Mouse (Mus musculus) large intestine, adult 2 months (tissue): ENCODE measurements around the gene Zfp689. TPM values are rescaled to one million over a fixed set of nuclear protein-coding genes. Genes with fewer than 3 reads are reported as not detected.
"Not testable (repeated sequence)": the region's sequence is repeated elsewhere in the genome, so short reads cannot be mapped to it uniquely, and the experiment has no call there.

Source experiments
- DNase-seq: peaks from one replicate; pipeline ENCODE4 v3.0.0-alpha.2; 2012; ENCODE audit warnings: low read depth, low spot score
- WGBS: fragments of 180-500 bp; shearing (Covaris S2); methylation state at CpG from one replicate; pipeline ENCODE4 v1.1.7; 2018; 5-methylcytosine and 5-hydroxymethylcytosine counted together
- polyA plus RNA-seq: library from polyadenylated mRNA; depleted of rRNA; stranded (reverse); fragments of >200 nt; gene quantifications from 2 replicates; pipeline ENCODE4 v1.2.3, GENCODE M21; 2012

The Zfp689 gene
- polyA plus RNA-seq, 1 experiment: 2.1 TPM

DNA sequence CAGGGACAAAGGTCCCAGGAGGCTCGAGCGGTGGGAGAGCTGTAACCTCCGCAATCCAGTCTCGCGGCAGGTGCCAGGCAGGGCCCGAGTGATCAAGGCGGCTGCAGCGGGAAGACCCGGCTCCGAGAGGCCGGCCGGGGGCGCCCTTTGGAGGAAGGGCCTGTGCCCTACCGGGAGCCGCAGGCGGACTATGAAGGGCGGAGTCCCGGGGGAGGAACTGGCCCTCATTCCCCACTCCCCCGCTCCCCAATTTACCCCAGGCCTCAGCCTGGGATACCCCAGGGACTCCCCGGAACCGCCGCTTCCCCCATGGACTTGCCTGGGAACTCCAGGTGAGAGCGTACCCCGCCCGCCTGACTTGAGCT, 22.7 kb upstream of the Zfp689 start:
- no peak for DNase-seq
- under 1% methylated on average over 25 of the region's 25 CpGs for WGBS

DNA sequence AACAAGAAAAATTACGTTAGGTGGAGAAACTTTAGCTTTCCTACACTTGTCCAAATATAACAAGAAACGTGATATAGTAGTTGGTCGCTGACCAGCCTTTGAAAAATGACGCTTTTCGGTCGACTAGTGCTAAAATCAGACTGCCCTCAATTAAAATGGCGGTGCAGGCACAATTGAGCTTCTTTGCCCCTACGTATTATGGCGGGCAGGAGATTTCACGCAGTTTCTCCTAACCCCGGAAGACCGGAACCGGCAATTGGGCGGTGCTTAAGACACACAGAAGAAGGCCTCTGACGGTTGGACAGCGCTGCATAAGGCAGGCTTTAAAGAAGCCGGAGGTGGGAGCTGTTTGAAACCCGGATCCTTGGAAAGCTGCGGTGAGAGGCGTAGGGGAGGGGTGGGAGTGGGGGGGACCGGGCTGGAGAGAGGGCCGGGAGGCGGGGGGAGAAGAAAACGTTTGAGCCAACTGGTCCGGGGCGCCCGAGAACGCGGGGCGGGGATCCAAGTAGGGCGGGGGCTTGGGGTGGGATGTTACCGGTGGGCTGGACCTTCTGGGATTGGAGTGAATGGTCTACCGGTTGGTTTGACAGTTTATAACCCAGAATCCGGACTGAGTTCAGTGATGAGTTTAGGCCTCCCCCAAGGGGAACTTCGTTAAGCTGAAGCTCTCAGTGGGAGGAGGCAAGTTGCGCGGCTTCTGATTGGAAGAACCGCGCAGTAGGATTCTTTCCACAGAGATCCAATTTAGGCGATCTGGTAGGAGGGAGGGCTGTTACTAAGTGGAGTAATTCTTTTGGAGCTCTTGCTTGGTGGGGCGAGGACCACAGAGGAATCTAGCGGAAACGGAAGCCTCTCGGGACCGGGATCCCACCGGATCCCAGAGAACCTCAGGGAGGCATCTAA, 22.0 kb upstream of the Zfp689 start:
- DNase-seq: peak; percentile 92
- under 1% methylated on average over 46 of the region's 46 CpGs for WGBS

DNA sequence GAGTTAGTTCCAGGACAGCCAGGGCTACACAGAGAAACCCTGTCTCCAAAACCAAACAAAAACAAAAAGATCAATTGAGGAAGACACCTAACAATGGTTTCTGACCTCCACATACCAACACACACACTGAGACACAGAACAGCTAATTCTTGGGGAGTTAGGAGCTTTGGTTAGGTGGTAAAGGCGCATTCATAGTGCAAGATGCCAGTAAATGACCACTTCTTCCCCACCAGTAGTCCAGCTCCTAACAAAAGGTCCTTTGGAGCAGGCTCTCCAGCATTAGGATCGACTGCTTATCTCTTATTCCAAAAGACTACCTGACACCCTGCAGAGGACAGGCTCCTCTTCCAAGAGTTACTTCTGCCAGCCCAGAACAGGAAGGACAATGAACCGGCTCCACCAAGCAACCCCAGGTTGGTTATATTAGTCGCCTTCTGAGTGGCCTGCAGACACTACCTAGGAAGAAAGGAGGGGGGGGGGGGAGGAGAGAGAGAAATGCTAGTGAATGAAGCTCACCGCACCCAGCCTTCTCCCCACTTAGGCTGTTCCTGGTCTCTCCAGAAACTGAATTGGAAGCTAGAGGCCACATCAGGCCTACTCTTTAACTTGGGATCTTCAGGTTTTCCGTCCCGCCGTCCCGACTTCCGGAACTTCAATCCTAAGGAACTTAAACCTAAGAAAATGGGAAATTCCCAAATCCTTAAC, 21.2 kb upstream of the Zfp689 start:
- DNase-seq: no peak
- WGBS: 7% methylated on average over 10 of the region's 10 CpGs

DNA sequence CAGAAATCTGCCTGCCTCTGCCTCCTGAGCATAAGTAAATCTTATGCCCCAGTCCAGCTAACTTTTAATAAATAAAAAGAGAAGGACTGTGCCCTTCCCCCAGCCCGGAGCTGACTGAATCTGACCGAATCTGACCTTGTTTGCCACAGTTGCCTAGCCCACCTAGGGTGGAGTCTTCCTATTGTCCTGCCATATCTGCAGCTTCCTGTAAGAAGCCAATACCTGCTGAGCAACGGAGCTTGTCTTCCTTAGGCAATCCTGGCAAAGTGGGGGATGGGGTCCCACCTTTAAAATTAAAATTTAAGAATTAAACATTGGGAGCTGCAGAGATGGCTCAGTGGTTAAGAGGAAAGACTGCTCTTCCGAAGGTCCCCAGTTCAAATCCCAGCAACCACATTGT, 17.6 kb upstream of the Zfp689 start:
- 91% methylated on average over 4 of the region's 4 CpGs for WGBS
- DNase-seq: no peak

DNA sequence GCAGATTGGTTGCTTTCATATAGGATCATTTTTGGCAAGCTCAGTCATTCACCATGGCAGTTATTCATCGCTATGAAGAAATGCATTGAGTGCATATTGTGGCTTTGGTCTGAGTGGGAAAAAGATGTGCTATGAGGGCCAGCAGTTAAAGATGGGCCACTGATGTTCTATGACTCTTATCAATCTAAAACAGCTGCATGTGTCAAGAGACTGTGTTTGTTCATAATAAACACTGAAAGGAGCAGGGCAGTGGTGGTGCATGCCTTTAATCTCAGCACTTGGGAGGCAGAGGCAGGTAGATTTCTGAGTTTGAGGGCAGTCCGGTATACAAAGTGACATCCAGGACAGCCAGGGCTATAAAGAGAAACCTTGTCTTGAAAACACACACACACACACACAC, 16.7 kb upstream of the Zfp689 start:
- WGBS: 96% methylated on average over 2 of the region's 2 CpGs
- DNase-seq: not testable (repeated sequence)

DNA sequence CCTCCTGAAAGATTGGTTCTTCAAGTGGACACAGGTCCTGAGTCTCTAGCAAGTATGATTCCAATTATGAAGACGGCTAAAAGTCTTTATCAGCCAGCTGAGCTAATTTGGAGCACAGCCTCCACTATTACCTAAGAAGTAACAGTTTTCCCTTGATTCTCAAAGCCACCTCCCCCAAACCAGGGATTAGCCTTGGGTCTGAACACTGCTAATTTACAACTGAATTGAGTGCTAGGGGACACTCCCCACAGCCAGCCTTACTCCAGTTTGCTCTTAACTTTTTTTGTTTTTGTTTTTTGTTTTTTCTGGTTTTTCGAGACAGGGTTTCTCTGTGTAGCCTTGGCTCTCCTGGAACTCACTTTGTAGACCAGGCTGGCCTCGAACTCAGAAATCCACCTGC, 16.2 kb upstream of the Zfp689 start:
- DNase-seq: no peak
- WGBS: 93% methylated on average over 3 of the region's 3 CpGs

DNA sequence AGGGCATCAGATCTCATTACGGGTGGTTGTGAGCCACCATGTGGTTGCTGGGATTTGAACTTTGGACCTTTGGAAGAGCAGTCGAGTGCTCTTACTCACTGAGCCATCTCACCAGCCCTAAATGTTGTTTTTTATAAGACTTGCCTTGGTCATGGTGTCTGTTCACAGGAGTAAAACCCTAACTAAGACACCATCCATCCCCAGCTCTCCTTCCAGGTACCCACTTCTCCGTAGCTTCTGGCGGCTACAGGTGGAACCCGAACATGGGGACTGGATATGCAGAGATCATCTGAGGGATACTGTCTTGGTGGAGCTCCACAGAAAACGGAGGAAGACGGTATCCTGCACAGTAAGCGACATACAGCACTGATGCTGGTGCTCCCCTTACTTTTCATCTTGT, 10.4 kb upstream of the Zfp689 start, which contains the start of gene Prr14:
TSS of gene Prr14 (plus strand) at position 301 of the 400 bp plus-strand sequence.
- DNase-seq: not testable (repeated sequence)
- WGBS: 96% methylated on average over 8 of the region's 8 CpGs

DNA sequence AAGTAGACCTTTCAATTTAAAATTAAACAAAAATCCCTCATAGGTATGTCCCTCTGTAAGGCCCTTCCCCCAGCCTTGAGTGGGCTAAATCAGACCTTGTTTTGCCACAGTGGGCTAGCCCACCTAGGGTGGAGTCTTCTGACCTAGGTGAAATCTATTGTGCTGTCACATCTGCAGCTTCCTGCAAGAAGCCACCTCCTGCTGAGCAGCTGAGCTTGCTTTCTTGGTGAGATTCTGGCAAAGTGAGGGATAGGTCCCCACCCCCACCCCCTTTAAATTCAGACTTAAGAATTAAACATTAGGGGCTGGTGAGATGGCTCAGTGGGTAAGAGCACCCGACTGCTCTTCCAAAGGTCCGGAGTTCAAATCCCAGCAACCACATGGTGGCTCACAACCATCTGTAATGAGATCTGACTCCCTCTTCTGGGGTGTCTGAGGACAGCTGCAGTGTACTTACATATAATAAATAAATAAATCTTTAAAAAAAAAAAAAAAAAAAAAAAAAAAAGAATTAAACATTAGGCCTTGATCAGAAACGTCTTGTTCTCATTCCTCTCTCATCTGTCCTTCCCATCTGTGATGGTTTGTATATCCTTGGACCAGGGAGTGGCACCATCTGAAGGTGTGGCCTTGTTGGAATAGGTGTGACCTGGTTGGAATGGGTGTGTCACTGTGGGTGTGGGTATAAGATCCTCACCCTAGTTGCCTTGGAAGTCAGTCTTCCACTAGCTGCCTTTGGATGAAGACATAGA, 9.6 kb upstream of the Zfp689 start:
- not testable (repeated sequence) for DNase-seq
- WGBS: 70% methylated on average over 3 of the region's 3 CpGs

DNA sequence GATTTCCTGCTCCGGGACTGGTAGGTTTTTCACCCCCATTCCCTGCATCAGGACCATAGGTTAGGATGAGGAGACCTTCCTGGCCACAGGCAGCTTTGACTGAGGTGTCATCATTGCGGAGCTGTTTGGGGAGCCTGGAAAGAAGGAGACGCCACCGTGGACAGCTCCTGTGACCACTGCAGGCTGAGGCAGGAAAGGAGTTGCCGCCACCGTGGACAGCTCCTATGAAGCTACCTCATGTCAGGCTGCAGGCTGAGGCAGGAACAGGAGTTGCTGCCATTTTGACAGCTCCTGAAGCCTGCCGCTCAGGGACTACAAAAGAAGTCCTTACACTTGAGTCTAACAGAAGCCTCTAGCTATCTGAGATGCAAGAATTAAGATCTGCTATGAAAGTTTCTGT, 5.9 kb upstream of the Zfp689 start:
- 90% methylated on average over 7 of the region's 7 CpGs for WGBS
- no peak for DNase-seq

DNA sequence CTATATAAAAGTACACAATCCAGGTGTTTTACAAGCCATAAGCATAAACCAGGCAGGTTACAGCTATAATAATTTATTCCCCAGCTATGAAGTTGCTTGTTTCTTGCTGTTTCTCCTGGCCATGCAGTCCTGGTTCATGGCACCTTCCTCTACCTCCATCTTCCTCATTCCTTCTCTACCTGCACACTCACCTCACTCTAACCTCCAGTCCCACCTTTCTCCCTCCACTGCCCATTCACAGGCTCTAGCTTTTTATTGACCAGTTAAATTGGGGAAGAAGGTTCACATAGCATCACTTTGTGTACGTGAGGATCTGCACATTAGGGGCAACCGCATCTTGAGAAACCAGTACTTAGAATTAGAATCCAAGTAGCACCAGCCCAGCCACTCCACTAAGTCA, 4.1 kb upstream of the Zfp689 start:
- WGBS: 83% methylated on average over 2 of the region's 2 CpGs
- DNase-seq: no peak

DNA sequence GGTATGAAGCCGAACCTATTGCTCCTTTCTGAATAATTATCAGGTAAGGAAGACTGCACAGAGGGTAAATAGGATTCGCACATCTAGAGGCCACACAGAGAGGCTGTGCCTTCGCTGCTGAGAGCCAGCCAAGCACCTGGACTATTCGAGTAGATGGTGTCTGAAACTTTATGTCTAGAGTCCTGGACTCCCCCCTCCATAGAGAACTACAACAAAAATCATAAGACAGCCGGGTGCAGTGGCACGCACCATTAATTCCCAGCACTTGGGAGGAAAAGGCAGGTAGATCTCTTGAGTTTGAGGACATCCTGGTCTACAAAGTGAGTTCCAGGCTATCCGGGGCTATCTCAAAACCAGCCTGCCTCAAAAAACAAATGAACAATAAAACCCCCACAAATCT, 1.0 kb upstream of the Zfp689 start:
- DNase-seq: no peak
- WGBS: 60% methylated on average over 7 of the region's 7 CpGs

DNA sequence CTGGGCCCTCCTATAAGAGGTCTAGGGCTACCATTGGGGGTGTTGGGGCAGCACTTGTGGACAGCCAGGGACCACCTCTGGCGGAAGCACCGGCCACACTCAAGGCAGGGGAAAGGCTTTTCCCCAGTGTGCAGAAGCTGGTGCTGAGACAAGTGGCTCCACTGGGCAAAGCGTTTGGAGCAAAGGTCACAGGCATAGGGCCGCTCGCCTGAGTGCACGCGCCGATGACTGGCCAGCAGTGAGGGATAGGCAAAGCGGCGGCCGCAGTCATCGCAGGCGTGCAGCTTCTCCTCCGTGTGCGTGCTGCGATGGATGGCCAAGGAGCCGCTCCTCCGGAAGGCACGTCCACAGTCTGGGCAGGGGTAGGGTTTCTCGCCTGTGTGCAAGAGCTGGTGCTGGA, 5.0 kb downstream of the Zfp689 start:
- no peak for DNase-seq
- WGBS: 95% methylated on average over 20 of the region's 20 CpGs

DNA sequence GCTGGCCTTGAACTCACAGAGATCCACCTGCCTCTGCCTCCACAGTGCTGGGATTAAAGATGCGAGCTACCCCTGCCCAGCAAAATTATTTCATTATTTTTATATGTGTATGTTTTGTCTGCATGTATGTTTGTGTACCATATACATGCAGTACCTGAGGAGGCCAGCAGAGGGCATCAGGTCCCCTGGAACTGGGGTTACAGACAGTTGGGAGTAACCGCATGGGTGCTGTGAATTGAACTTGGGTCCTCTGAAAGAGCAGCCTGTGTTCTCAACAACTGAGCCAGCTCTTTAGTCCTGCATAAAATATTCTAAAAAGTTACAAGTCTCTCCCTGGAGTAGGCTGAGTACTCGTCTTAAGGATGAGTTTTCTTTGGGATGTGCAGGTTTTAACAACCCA, 11.2 kb downstream of the Zfp689 start:
- WGBS: 90% methylated on average over 3 of the region's 3 CpGs
- DNase-seq: no peak

DNA sequence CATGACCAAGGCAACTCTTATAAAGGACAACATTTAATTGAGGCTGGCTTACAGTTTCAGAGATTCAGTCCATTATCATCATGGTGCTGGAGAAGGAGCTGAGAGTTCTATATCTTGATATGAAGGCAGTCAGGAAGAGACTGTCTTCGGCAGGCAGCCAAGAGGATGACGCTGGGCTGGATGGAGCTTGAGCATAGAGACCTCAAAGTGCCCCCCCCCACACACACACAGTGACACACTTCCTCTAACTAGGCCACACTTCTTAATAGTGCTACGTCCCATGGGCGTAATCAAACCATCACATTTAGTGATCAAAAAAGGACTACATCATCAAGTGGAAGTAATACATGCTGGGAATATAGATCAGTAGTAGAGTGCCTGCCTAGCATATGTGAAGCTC, 13.8 kb downstream of the Zfp689 start:
- no peak for DNase-seq
- WGBS: 94% methylated on average over 4 of the region's 4 CpGs

DNA sequence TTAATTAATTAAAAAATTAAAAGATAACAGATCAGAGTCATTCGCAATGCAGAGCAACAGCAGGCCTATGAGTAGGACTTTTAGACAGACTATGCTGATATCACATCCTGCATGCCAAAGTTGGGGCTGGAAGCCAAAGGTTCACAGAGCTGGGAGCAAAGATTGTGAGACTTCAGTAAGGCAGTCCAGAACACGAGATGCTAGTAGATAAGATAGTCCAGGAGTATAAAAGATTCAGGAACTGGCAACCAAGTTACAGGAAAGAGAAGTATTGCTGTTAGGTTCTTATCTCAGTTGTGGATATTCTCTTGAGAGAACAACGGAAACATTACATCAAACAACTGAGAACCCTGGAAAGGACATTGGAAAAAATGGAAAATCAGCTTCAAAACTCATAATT, 22.6 kb downstream of the Zfp689 start:
- no peak for DNase-seq

DNA sequence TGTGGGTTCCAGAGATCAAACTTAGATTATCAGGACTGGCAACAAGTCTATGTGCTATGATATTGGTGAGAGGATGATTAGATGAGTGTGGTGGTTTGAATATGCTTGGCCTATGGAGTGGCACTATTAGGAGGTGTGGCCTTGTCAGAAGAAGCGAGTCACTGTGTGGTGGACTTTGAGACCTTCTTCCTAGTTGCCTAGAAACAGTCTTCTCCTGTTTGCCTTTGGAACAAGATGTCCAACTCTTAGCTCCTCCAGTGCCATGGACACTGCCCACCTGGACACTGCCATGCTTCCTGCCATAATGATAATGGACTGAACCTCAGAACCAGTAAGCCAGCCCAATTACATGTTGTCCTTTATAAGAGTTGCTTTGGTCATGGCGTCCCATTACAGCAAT, 23.0 kb downstream of the Zfp689 start:
- 59% methylated on average over 2 of the region's 2 CpGs for WGBS

More for the DNA sequence above, 22.6 kb downstream of the Zfp689 start:
- WGBS: 70% methylated on average over 3 of the region's 3 CpGs

DNA sequence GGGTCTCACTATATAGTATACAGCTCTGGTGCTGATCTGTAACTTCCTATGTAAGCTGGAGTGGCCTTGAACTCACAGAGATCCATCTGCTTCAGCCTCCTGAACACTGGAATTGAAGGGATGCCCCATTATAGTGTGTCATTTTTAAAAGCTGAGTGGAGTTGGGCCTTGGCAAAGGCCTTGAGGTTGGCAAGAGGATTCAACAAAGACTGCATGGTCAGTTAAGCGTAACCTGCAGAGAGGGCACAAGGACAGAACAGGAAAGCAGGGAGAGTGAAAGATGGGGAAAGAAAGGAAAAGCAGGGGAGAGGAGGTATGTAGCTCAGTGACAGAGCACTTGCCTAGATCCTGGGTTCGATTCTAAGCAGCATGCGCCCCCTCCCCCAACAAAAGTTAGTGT, 23.7 kb downstream of the Zfp689 start:
- 87% methylated on average over 3 of the region's 3 CpGs for WGBS

More for the DNA sequence above, 23.0 kb downstream of the Zfp689 start:
- DNase-seq: no peak

DNA sequence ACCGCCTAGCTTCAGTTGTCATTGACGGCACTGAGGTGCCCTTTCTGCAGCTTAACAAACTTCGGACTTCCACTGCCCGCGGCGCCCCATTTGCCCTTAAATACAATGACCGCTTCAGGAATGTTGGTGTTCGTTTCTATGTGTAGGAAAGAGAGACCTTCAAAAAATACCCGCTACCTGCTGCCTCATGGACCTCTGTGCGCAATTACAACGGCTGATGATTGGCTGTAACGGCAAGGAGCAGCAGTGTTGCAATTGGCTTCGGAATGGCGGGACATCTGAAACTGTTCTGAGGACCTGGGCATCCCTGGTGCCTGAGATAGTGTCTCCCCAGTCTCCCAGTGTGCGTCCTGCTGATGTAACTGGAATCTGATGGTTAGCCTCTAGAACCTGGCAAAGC, 26.7 kb downstream of the Zfp689 start:
- no peak for DNase-seq
- WGBS: under 1% methylated on average over 15 of the region's 15 CpGs

More for the DNA sequence above, 23.7 kb downstream of the Zfp689 start:
- DNase-seq: no peak

DNA sequence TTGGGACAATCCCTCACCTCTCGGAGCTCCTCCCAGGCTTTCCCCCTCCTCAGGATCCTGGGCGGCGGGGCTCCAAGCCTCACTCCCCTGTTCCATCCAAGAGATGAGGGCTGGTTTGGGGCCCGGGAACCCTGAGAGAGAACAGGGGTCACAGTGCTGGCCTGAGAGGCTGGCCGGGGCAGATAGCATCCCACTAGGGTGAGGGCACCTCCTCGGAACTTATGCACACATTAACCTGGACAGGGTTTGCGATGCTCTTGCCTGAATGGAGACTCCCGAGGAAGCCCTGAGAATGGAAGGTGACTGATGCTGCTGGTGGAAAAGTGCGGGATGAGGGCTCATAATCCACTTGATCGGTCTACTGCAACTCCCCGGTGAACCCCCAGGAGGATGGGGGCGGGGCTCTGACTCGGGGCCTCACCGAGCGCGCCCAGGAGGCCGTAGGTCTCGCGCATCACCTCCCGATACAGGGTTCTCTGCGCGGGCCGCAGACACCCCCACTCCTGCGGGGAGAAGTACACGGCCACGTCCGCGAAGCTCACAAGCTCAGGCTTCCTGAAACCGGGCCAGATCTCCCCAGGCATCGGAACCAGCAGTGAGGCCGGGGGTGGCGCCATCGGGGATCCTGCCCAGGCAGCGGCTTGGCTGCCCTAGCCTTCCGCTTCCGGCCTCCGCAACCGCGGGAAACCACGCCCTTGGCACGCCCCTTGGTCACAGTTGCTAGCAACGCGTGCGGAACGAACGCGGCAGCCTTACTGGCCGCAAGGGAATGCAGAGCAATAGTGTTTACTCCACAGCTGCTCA, 27.4 kb downstream of the Zfp689 start, which contains the start of gene Zfp688:
TSS of gene Zfp688 (minus strand) at position 681 of the 804 bp plus-strand sequence.
- WGBS: under 1% methylated on average over 48 of the region's 48 CpGs
- DNase-seq: peak; percentile 77
